Mouse (Mus musculus): ENCODE measurements around the gene Tusc2.

DNA sequence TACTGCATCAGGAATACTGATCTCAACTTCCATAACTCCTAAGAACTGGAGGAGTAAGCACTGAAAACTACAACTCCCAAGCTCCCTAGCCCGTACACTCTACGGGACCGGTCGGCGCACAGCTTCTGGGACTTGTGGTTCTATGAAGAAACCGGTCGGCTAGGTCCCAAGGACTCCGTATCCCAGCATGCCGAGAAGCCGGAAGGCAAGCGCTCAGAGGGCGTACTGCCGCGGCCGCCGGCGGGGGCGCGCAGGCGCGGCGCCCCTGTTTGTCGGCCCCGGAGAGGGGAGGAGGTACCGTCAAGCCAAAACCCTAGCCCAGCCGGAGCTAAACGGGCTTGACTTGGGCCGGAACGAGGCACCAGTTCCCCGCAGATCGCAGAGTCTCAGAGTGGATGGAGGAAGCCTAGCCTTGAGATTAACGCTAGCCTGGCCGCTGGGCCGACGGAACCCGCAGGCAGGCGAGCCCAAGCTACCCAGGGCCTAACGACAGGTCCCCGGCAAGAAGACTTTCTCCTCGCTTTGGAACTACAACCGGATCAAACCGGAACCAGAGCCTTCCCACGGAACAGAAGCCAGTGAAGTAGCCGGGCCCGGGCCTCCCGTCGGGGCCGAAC is 29.2 kb upstream of the Tusc2 start, which contains the start of gene Tmem115:
- TF ChIP-seq CTCF (conservative IDR thresholded peaks at IDR 0.05; ENCODE audit: low read length) = no peak
- no peak for TF ChIP-seq POU5F1 (IDR thresholded peaks at IDR 0.05; ENCODE audit: borderline replicate concordance, low read length)
- no peak for TF ChIP-seq NANOG (IDR thresholded peaks at IDR 0.05; ENCODE audit: borderline replicate concordance, low read length)

Data from E14TG2a.4 (cell line).